Mouse (Mus musculus) embryonic facial prominence, embryonic 14.5 days (tissue): ENCODE data around the gene Cnn1. TPM values are rescaled to one million over a fixed set of nuclear protein-coding genes. Genes with fewer than 3 reads are reported as not detected.

Experiments
- ATAC-seq: fragments of 200-750 bp; cut with Nextera tagmentation; 2 replicates; pipeline ENCODE4 v1.8.0; 2017; ENCODE audit warnings: low read depth, moderate number of reproducible peaks, moderate TSS enrichment
- DNase-seq: peaks from one replicate; pipeline ENCODE4 v3.0.0-alpha.2; 2015; ENCODE audit warnings: low spot score
- H3K27ac ChIP-seq: fragments of 300-500 bp; sonication (generic); replicated peaks from 2 replicates; pipeline ENCODE4 v1.5.1; 2014; ENCODE audit warnings: low read depth, mild to moderate bottlenecking, low read length, moderate library complexity
- H3K27me3 ChIP-seq: fragments of 300-500 bp; sonication (generic); replicated peaks from 2 replicates; pipeline ENCODE4 v1.6.1; 2014; ENCODE audit warnings: low read length; ENCODE audit not compliant: control insufficient read depth, insufficient read depth
- H3K36me3 ChIP-seq: fragments of 300-500 bp; sonication (generic); 2 replicates; pipeline ENCODE4 v1.6.1; 2014; ENCODE audit warnings: low read length, mixed read lengths; ENCODE audit not compliant: control insufficient read depth, insufficient read depth
- H3K4me1 ChIP-seq: fragments of 300-500 bp; sonication (generic); 2 replicates; pipeline ENCODE4 v1.6.1; 2014; ENCODE audit warnings: antibody characterized with exemption, low read length; ENCODE audit not compliant: control insufficient read depth, insufficient read depth
- H3K4me2 ChIP-seq: fragments of 300-500 bp; sonication (generic); 2 replicates; pipeline ENCODE4 v1.6.1; 2014; ENCODE audit warnings: low read depth, mild to moderate bottlenecking, low read length, moderate library complexity, mixed read lengths
- H3K4me3 ChIP-seq: fragments of 300-500 bp; sonication (generic); 2 replicates; pipeline ENCODE4 v1.5.1; 2014; ENCODE audit warnings: low read depth, mild to moderate bottlenecking, low read length
- H3K9ac ChIP-seq: fragments of 300-500 bp; sonication (generic); 2 replicates; pipeline ENCODE4 v1.6.1; 2014; ENCODE audit warnings: low read depth, mild to moderate bottlenecking, low read length, moderate library complexity, mixed read lengths
- H3K9me3 ChIP-seq: fragments of 300-500 bp; sonication (generic); 2 replicates; pipeline ENCODE4 v1.6.1; 2016; ENCODE audit warnings: low read length; ENCODE audit not compliant: control insufficient read depth
- WGBS: fragments of 180-500 bp; shearing (Covaris S2); extraction: QIAGEN DNeasy Blood & Tissue Kit; methylation state at CpG from one replicate; pipeline ENCODE4 v1.1.7; 2014; 5-methylcytosine and 5-hydroxymethylcytosine counted together
- polyA plus RNA-seq: library from polyadenylated mRNA; unstranded; fragments of >200 nt; fragmentation: Nextera tagmentation; extraction: Ambion mirVana; gene quantifications from 2 replicates; pipeline ENCODE4 v1.2.1, GENCODE M21; 2014

The Cnn1 gene
- polyA plus RNA-seq, 1 experiment from 2014 or later = 7.1 TPM

- WGBS = under 1% methylated on average over 48 of the region's 48 CpGs
- Histone ChIP-seq H3K9me3 (no peaks in the 10 kb centered on the region), H3K4me3 (peak within 1 kb of the TSS; percentile 86), H3K36me3 (peaks cover 7% of the 10 kb centered on the region; the same call in 1 of the 2 replicates), H3K27ac (peak within 1 kb of the TSS; percentile 64), H3K4me2 (peak within 1 kb of the TSS; percentile 79), H3K9ac (peak within 1 kb of the TSS; percentile 79), H3K4me1 (peaks cover 6% of the 10 kb centered on the region; the same call in 1 of the 2 replicates), H3K27me3 (no peaks in the 10 kb centered on the region)
- peak; percentile 99 for ATAC-seq
- DNase-seq = peak; percentile 98
Measured at GRCm38 (mm10) chr9:22085022-22085834, 13.8 kb upstream of the Cnn1 start, which contains the start of gene Ecsit. Gene Ecsit (minus strand): TSS chr9:22085438.

GRCm38 (mm10) chr9:22086012-22086411 lies 13.0 kb upstream of the Cnn1 start:
- Histone ChIP-seq H3K4me3 (peak overlapping the region; percentile 86), H3K27me3 (no peaks in the 10 kb centered on the region), H3K4me1 (peaks cover 6% of the 10 kb centered on the region; the same call in 1 of the 2 replicates), H3K27ac (peak overlapping the region; percentile 64), H3K36me3 (peaks cover 7% of the 10 kb centered on the region; the same call in 1 of the 2 replicates), H3K9ac (peak overlapping the region; percentile 79), H3K9me3 (no peaks in the 10 kb centered on the region), H3K4me2 (peak overlapping the region; percentile 79)
- 70% methylated on average over 6 of the region's 6 CpGs for WGBS
- DNase-seq (no peak), ATAC-seq (no peak)

GRCm38 (mm10) chr9:22087034-22087618 lies 11.9 kb upstream of the Cnn1 start:
- Histone ChIP-seq H3K9me3 (no peaks in the 10 kb centered on the region), H3K27me3 (no peaks in the 10 kb centered on the region), H3K9ac (no peak overlapping the region), H3K4me1 (peaks cover 6% of the 10 kb centered on the region; the same call in 1 of the 2 replicates), H3K4me2 (no peak overlapping the region), H3K4me3 (no peak overlapping the region), H3K27ac (no peak overlapping the region), H3K36me3 (0 out of 2 replicates have a peak, but pooled peaks cover 4% of the 10 kb centered on the region)
- no peak for ATAC-seq
- no peak for DNase-seq
- 81% methylated on average over 2 of the region's 2 CpGs for WGBS

GRCm38 (mm10) chr9:22089281-22089680 lies 9.7 kb upstream of the Cnn1 start:
- DNase-seq = no peak
- no peak overlapping the region for H3K27ac ChIP-seq
- no peak overlapping the region for H3K4me3 ChIP-seq
- no peak for ATAC-seq
- 98% methylated on average over 7 of the region's 7 CpGs for WGBS
- H3K9ac ChIP-seq = no peak overlapping the region
- H3K9me3 ChIP-seq = no peaks in the 10 kb centered on the region
- H3K4me2 ChIP-seq = no peak overlapping the region
- H3K36me3 ChIP-seq = no peaks in the 10 kb centered on the region
- peaks cover 6% of the 10 kb centered on the region; the same call in 1 of the 2 replicates for H3K4me1 ChIP-seq
- no peaks in the 10 kb centered on the region for H3K27me3 ChIP-seq

GRCm38 (mm10) chr9:22089986-22090385 lies 9.0 kb upstream of the Cnn1 start:
- no peaks in the 10 kb centered on the region for H3K36me3 ChIP-seq
- no peak overlapping the region for H3K27ac ChIP-seq
- no peak for DNase-seq
- no peaks in the 10 kb centered on the region for H3K9me3 ChIP-seq
- no peak overlapping the region for H3K4me2 ChIP-seq
- H3K27me3 ChIP-seq = no peaks in the 10 kb centered on the region
- H3K4me1 ChIP-seq = peaks cover 3% of the 10 kb centered on the region; the same call in 1 of the 2 replicates
- no peak overlapping the region for H3K9ac ChIP-seq
- ATAC-seq = no peak
- no peak overlapping the region for H3K4me3 ChIP-seq
- 85% methylated on average over 7 of the region's 7 CpGs for WGBS

- ATAC-seq = no peak
- DNase-seq = no peak
Measured at GRCm38 (mm10) chr9:22092746-22093145, 6.3 kb upstream of the Cnn1 start.

GRCm38 (mm10) chr9:22095854-22096307 lies 3.1 kb upstream of the Cnn1 start:
- peak overlapping the region; percentile 33 for H3K4me3 ChIP-seq
- H3K9me3 ChIP-seq = no peaks in the 10 kb centered on the region
- peak; percentile 81 for ATAC-seq
- no peaks in the 10 kb centered on the region for H3K36me3 ChIP-seq
- H3K4me1 ChIP-seq = no peaks in the 10 kb centered on the region; the same call in 1 of the 2 replicates
- no peak overlapping the region for H3K27ac ChIP-seq
- H3K9ac ChIP-seq = peak overlapping the region; percentile 52; the same call in 1 of the 2 replicates
- DNase-seq = peak; percentile 76
- 2% methylated on average over 19 of the region's 24 CpGs for WGBS
- peaks cover 19% of the 10 kb centered on the region for H3K27me3 ChIP-seq
- H3K4me2 ChIP-seq = peak overlapping the region; percentile 71

More at GRCm38 (mm10) chr9:22092746-22093145, 6.3 kb upstream of the Cnn1 start:
- Histone ChIP-seq H3K36me3 (no peaks in the 10 kb centered on the region), H3K4me3 (no peak overlapping the region), H3K9ac (no peak overlapping the region), H3K27me3 (no peaks in the 10 kb centered on the region), H3K4me2 (no peak overlapping the region), H3K9me3 (no peaks in the 10 kb centered on the region), H3K4me1 (no peaks in the 10 kb centered on the region), H3K27ac (no peak overlapping the region)
- 90% methylated on average over 6 of the region's 6 CpGs for WGBS

- Histone ChIP-seq H3K36me3 (no peaks in the 10 kb centered on the region), H3K9ac (no peak overlapping the region), H3K9me3 (no peaks in the 10 kb centered on the region), H3K4me3 (peak overlapping the region; percentile 11; the same call in 1 of the 2 replicates), H3K27ac (no peak overlapping the region), H3K4me2 (no peak overlapping the region), H3K4me1 (no peaks in the 10 kb centered on the region; the same call in 1 of the 2 replicates), H3K27me3 (peaks cover 20% of the 10 kb centered on the region)
- ATAC-seq (no peak), DNase-seq (no peak)
- 3% methylated on average over 14 of the region's 18 CpGs for WGBS
Measured at GRCm38 (mm10) chr9:22099922-22100321, 906 bp downstream of the Cnn1 start.
